Mouse (Mus musculus): ENCODE measurements around the gene Tnr.

The Tnr gene

GRCm38 (mm10) chr1:159704925-159705324, 181.4 kb downstream of the Tnr start:
- intact Hi-C loops (cut with DNase I): no loop called here

GRCm38 (mm10) chr1:159716301-159716700, 192.7 kb downstream of the Tnr start:
- intact Hi-C loops (cut with DNase I): no loop called here

DNA sequence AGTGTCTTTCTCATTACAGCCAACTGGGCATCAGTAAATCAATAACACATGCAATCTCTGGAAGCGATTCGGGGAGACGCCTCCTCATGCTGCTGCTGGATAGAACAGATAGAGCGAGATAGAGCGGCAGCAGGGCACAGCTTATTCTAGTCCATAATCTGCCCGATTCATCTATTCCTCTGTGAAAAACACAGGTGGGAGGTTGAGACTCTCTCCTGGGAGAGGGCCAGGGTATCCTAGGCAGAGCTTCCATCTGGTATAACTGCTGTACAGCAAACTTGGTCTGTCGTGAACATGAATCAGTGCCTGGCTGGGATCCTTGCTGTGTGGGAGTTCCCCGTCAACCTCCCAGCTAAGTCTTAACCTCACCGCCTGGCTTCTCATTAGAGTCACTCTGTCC, 193.4 kb downstream of the Tnr start:
- intact Hi-C loops (cut with DNase I): no loop called here

GRCm38 (mm10) chr1:159723733-159724132, 200.2 kb downstream of the Tnr start:
- intact Hi-C loops (cut with DNase I): no loop called here

DNA sequence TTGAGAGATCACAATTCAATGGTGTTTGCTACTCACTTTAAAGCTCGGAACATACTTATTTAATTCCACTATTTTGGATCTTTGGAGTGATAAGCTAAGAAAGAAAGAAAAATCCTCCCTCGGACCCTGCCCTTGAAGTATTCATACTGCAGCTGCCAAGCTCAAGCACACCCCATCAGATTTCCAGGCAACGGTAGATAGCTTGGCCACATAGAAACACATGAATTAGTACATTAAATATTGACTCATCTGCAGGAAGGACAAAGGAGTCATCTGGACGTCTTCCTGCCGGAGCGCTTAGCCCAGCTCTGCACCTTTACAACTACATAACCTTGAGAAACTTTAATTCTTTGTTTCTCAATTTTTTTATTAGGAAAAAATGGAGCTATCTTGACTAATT, 205.7 kb downstream of the Tnr start:
- intact Hi-C loops (cut with DNase I): no loop called here

DNA sequence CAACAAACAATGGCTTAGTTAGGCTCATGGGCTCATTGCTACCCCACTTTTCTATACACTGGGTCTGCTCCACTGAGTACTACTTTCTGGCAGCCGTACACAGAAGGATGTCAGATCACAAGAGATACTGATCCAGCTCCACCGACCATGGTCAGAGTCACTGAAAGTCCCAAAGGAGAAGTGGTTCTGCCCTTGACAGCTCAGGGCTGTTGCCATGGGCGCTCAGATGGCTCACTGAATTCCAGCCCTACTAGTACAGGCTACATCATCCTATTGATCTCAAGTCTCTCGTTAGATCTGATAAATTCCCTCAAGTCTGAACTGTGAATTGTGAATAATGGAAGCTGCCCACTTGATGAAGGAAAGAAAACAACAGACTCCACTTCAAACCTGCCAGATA, 207.3 kb downstream of the Tnr start:
- intact Hi-C loops (cut with DNase I): no loop called here

DNA sequence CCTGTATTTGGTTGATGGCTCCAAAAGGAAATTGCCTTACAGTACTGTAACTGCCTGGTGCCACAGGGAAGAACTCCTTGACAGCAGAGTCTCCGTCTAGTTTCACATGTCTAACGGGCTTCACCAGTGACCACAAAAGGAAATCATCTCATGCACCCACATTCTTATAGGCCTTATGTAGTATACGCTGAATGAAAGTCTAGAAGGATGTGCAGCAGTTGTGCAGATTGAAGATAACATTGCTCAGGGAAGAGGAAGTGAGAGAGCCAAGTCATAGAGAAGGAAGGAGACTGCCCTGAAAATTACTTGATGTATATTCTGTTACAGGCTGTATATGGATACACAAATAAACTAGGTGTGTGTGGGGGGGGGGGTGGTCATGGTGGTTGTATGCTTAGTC, 211.5 kb downstream of the Tnr start:
- intact Hi-C loops (cut with DNase I): no loop called here

DNA sequence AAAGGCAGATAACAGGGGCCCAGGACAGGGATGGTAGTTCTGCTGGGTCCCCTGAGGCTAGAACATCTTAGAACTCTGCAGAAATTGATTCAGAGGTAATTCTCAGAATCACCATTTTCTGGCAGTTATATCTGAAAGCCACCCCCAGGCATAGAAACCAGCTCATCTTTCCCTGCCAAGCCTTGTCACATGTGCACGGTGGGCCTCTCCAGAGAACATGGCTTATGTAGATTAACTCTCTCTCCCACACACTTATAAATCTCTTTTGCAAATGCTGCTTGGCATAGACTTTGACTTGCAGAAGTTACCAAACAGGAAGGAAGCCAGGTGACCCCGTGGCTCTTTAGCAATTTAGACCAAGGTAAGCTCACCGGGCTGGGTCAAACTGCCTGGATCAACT, 215.9 kb downstream of the Tnr start:
- intact Hi-C loops (cut with DNase I): no loop called here

- intact Hi-C loops (cut with DNase I): no loop called here
These were observed 217.9 kb downstream of the Tnr start for GRCm38 (mm10) chr1:159741237-159742002.

DNA sequence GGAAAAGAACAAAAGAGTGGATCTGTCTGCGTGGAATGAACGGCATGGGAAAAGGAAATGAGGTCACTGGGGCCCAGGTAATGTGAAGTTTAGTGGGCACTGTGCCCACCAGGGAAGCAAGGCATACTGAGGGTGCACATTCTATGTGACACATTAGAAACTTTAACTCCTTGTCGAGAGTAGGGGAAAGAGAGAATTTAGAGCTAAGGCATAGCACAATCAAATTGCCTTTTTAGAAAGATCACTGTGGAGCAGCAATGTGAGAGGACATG, 218.4 kb downstream of the Tnr start:
- intact Hi-C loops (cut with DNase I): no loop called here

GRCm38 (mm10) chr1:159743744-159744253, 220.2 kb downstream of the Tnr start:
- intact Hi-C loops (cut with DNase I): no loop called here

DNA sequence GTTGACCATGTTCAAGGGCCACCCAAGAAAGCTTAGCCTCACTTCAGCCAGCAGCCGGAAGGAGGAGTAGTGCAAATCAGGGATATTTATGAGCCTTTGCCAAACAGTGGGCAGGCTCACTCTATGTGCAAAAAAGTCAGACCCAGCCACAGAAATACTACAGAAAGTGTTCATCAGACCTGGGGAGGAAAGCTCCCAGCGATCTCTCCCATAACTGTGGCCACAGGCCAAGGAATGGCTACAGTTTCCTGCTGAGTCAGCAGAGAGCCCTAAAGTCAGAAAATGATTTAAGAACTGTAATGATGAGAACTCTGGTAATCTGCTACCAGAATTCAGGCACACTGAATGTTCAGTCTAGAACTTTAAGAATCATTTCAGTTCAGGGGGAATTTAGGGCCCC, 221.7 kb downstream of the Tnr start:
- intact Hi-C loops (cut with DNase I): no loop called here

DNA sequence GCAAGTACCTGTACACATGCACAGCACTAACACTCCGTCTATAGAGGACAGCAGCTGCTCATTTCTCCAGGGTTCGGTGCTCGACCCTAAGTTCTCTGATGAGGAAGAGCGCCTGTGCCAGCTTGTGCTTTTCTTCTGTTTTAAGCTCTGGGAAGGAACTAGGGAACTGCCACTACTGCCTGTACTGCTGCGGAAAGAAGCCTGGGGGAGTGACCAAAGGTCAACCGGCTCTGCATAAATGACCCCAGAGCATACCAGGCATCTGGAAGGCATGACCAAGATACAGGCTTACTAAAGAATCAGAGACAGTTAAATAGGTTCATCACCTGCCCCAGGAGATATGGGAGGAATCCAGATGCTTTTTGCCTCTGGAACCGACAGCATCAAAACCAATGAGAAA, 224.4 kb downstream of the Tnr start:
- intact Hi-C loops (cut with DNase I): no loop called here

- intact Hi-C loops (cut with DNase I): no loop called here
These were observed 226.8 kb downstream of the Tnr start for GRCm38 (mm10) chr1:159750411-159750810.

- intact Hi-C loops (cut with DNase I): no loop called here
These were observed 227.3 kb downstream of the Tnr start for GRCm38 (mm10) chr1:159750876-159751275.

DNA sequence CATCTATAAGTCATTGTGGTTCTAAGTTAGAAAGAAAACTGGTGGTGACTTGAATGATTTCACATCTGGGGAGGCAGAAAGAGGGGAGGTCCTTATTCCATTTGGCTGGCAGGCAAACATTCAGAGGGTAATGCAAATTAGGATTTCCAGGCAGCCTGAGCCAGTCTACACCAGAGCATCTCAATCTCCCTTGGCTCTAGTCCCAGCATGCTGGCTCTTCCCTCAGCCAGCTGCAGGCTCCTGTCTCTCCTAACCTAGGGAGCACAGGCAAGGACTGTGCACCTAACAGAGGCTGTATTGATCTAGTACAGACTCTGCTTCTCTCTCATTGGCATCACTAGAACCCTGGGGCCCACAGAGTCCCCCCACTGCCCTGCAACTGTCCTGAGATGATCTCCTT, 237.4 kb downstream of the Tnr start:
- intact Hi-C loops (cut with DNase I): no loop called here

GRCm38 (mm10) chr1:159763901-159764300, 240.3 kb downstream of the Tnr start:
- intact Hi-C loops (cut with DNase I): no loop called here

DNA sequence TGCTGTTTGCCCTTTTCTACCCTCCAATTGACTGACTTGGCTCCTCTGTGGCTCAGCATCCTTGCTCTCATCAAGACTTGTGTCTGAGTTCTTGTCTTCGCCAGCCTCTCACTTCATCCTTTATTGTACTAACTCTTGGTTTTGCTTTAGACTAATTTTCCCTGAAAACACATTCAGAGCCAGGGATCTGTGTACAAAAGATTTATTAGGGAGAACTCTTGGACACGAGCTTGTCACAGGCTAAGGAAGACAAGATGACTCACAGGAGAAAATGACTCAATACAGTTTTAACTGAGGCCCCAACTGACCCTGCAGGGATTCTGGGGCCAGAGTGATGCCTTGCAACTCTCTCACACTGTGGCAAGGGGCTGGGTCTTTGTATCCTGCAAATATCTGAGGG, 241.3 kb downstream of the Tnr start:
- intact Hi-C loops (cut with DNase I): no loop called here

GRCm38 (mm10) chr1:159769948-159770347, 246.4 kb downstream of the Tnr start:
- intact Hi-C loops (cut with DNase I): no loop called here

- intact Hi-C loops (cut with DNase I): no loop called here
These were observed 250.1 kb downstream of the Tnr start for GRCm38 (mm10) chr1:159773671-159774070.

DNA sequence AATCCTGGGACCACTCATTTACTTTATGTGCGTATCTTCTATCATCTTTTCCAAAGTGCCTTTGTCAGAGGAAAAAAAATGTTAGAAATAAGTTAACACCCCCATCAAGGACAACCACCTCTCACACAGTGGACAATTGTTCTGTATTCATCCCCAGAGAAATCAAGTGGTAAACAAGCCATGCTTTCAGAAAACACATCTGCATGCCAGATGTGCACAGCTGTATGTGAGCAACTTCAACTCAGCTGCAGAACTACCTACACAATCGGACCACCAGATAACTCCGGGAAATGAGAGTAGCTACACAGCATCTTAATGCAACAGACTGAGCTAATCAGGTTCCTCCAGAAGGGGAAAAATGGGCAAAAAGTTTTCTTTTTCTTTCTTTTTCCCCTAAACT, 251.6 kb downstream of the Tnr start:
- intact Hi-C loops (cut with DNase I): no loop called here

DNA sequence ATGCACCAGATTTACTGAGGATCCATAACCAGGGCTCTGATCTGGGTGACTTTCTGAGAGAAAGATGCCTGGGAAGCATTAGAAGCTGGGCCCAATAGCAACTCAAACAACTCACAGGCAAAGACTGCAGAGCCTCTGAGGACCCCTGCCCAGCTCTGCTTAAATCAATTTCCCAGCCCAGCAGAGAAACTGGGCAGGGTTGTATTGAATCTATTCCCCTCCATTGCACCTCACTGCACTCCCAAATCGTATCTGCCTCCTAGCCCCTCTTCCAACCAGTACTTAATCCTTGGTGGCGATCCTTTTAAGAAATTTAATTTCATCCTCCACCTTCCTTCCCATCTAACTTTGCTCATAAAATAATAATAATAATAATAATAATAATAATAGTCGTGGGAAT, 253.5 kb downstream of the Tnr start:
- intact Hi-C loops (cut with DNase I): no loop called here

DNA sequence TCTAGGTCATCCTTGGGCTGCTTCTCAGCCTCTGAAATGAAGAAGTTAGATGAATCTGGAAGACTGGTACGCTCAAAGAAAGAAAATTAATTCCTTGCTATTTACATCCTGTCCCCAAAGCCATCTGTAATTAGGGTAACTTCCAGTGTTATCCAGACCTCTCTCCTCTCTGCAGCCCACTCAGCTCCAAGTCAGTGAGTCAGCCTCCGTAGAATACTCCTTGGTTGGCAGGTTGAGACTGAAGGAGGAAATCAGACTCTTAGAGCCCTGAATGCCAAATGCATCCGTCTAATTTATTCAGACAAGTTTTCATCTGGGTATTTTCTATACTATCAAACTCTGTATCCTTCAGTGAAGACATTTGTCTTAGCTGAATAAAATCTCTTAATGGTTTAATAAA, 255.9 kb downstream of the Tnr start:
- intact Hi-C loops (cut with DNase I): no loop called here

DNA sequence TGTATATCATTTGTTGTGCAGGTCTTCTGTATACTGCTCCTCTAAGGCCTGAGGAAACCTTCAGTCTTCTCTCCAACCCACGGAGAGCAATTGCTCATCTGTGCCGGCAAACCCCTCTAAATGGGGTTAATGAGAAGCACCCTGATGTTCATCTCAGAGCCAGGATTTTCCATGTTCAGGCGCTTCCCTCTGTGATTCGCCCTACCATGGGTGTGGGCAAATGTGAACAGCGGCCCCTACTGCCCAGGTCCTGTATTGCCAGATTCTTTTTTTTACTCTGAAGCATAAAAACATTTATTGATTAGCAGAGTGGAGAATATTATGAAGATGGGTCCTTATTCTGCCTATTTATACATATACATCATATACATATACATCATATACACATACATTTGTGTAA, 260.3 kb downstream of the Tnr start:
- intact Hi-C loops (cut with DNase I): loop anchor here (2.0 to 5.0 kb wide), 2 partner anchors 261 to 387 kb away; partner anchors contain the start of gene Tnr

Data from adrenal gland (tissue).